Mouse (Mus musculus): ENCODE measurements at regions not wholly inside any gene's neighbourhood (a gene's known extent, or its start where the extent isn't known, plus 50 kb on each side); places are given as distances from the start of the nearest gene placed in this dataset.
A peak's percentile ranks its signal among the peaks of the same experiment; 100 is the strongest.

GRCm38 (mm10) chr16:73435726-73436125 is 975.9 kb downstream of the Robo2 start:
- no peak for DNase-seq (ENCODE audit: low spot score in 2 of 2)

- no peak for DNase-seq (ENCODE audit: low spot score in 2 of 2)
Measured at GRCm38 (mm10) chr16:73424851-73425250, 986.8 kb downstream of the Robo2 start.

GRCm38 (mm10) chr16:73424311-73424710 is 987.3 kb downstream of the Robo2 start:
- no peak for DNase-seq (ENCODE audit: low spot score in 2 of 2)

DNA sequence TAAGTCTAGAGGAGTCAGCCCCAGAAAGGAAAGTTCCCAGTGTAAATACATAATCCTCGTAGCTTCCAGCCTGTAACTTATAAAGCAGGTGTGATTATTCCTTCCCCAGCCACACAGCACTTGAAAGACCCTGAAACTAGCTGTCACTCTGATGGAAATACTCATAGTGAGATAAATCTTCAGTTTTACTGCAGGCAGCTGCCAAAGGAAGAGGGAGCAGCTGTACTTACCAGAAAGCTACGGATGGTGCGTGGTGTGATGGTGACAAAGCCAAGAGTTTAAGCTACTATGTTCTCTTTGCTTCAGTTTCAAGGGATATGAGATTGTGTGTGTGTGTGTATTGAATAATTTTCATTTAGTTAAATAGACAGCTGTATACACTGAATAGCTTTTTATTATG is 1007.1 kb downstream of the Robo2 start:
- peak in 1 of 2 experiments; percentile 6 for DNase-seq (ENCODE audit: low spot score in 2 of 2)

DNA sequence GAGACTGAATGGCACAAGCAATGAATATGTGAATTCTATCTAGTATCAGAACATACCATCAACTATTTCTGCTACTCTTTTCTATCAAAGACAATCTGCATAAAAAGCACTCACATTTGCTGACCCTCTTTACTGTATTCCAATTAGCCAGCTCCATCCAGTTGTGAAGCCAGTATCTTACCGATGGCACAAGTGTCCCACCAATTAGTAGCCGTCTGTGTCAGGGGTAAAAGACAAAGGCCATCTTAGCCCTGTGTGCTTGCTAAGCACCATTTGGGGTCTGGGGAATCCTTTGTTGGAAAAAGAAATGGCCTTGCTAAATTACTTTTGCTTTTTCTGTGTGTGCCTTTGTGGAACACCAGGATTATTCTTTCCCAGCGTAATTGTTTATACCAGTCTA is 1007.5 kb downstream of the Robo2 start:
- no peak for DNase-seq (ENCODE audit: low spot score in 2 of 2)

- DNase-seq (ENCODE audit: low spot score in 2 of 2): no peak
Measured at GRCm38 (mm10) chr16:73379056-73379455, 1032.6 kb downstream of the Robo2 start.

DNA sequence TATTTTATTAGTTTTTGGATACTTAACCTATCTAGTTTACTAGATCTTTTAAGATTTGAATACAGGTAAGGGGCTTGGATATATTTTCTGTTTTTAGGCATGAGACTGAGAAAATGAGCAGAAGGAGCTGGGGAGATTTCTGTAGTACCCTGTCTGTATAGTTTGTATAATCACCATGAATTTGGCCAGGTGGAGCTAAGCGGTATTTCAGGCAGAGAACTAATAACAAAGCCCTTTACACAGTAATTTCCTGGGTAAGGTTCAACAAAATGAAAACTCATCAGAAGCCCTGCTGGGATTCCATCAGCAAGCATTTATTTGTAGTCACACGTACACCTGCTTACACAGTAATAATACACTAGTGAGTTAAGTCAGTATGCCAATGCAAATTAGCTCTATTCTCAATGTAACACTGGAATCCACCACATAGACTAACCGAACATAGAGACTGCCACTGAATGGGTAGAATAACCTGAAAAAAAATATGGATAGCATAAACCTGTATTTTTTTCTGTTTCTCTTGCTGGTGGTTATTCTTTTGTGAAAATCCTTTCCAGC is 1036.9 kb downstream of the Robo2 start:
- DNase-seq (ENCODE audit: low spot score in 2 of 2): no peak

GRCm38 (mm10) chr16:73368607-73369233 is 1042.9 kb downstream of the Robo2 start:
- DNase-seq (ENCODE audit: low spot score in 2 of 2): peak in 1 of 2 experiments; percentile 2

DNA sequence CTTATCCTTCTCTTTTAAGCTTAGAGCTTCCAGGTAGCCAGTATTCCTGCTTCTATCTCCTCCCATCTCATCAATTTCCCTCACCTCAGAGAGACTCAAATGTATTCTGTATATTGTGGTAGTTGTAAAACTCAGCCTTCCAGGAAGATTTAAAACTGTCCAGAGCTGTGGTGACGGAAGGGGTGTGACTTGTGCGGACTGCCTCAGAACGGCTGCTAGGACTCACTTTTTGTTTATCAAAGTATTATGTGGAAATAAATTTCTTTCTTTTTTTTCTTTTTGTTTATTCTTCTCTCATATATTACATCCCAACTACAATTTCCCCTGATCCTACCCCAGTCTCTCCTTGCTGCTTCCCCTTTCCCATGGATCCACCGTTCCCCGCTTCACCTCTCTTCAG is 1043.7 kb downstream of the Robo2 start:
- DNase-seq (ENCODE audit: low spot score in 2 of 2): peak in 1 of 2 experiments; percentile 5

DNA sequence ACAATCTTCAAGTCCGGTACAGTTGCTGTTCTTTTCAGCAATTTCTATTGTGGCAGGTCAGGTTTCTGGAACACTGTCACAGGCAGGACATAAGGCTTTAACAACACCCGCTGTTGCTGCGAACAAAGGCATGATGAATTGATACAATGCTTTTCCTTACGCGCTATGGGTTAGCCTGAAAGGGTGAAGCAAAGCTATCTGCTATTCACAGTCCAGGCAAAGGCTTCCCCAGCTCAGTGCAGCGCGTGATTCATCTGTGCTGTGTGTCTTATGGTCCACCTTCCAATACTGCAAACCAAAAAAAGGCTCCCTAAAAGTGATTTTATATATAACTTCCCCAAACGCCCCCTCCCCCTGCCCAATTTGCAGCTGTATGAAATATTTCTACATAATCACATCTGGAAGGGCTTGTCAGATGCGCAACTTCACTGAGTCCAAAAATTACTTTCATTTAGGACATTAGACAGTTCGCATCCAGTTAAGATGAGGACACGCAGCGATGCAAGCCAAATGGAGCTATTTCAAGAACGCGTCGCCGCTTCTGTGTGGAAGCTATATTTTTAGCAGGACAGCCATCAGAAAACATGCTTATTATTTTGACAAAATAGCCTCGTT is 1044.3 kb downstream of the Robo2 start:
- peak; percentile 19 to 52 for DNase-seq (ENCODE audit: low spot score in 2 of 2)

GRCm38 (mm10) chr16:73350698-73351097 is 1042.6 kb downstream of the Robo1 start:
- no peak for DNase-seq (ENCODE audit: low spot score in 2 of 2)

DNA sequence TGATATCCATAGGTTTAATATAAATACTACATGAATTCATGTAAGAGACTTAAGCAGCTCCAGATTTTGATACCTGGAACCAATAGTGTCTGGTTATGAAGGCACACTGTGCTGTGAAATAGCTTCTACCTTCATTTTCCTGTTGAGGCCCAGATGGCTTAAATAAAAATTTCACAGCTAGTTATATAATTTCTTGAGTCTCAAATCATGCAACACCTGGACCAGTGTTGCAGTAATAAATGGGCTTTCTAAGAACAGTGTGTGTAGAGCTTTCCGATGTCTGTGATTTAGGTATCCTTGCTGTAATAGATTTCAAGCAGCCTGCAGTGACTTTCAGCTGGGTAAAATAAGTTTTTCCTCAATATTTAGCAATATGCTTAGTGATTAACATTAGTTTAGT is 1035.8 kb downstream of the Robo1 start:
- no peak for DNase-seq (ENCODE audit: low spot score in 2 of 2)

DNA sequence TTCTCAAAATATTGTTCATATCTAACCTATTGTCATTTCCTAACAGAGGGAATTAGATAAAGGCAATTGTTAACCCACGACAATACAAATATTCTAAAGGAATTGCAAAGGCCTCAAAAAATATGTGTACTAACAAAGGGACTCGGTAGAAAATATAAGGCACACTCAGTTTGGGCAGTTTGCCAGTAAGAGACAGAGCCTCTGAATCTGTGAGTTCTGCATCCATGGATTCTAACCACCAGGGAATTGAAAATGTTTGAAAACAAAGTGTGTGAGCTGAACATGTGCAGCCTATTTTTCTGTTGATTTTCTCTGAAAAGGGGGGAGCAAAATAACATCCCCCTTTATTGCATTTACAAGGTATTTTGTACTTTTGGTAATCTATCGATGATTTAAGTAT is 1035.4 kb downstream of the Robo1 start:
- DNase-seq (ENCODE audit: low spot score in 2 of 2): no peak

DNA sequence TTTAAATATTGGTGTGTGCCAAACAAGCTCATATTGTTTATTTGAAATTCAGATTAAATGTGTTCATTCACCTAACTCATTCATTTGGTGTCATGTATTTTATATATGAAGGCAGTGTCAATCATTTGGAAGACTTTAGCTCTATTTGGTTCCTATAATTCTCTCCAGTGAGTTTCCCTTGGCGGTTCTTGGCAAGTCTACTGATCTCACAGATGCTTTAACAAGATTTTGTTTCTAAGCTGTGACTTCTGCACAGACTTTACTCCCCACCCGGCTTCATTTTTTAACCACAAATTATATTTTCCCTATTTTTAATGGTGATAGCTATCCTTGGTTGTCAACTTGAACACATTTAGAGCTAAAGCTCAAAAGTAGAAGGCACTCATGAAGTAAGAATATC is 1009.5 kb downstream of the Robo1 start:
- peak in 1 of 2 experiments; percentile 17 for DNase-seq (ENCODE audit: low spot score in 2 of 2)

- no peak for DNase-seq (ENCODE audit: low spot score in 2 of 2)
Measured at GRCm38 (mm10) chr16:73310096-73310495, 1002.0 kb downstream of the Robo1 start.

- DNase-seq (ENCODE audit: low spot score in 2 of 2): no peak
Measured at GRCm38 (mm10) chr16:73279951-73280350, 971.8 kb downstream of the Robo1 start.

- no peak for DNase-seq (ENCODE audit: low spot score in 2 of 2)
Measured at GRCm38 (mm10) chr16:73259691-73260090, 951.6 kb downstream of the Robo1 start.

- DNase-seq (ENCODE audit: low spot score in 2 of 2): no peak
Measured at GRCm38 (mm10) chr16:73259283-73259682, 951.2 kb downstream of the Robo1 start.

- DNase-seq (ENCODE audit: low spot score in 2 of 2): no peak
Measured at GRCm38 (mm10) chr16:73245073-73245590, 937.0 kb downstream of the Robo1 start.

DNA sequence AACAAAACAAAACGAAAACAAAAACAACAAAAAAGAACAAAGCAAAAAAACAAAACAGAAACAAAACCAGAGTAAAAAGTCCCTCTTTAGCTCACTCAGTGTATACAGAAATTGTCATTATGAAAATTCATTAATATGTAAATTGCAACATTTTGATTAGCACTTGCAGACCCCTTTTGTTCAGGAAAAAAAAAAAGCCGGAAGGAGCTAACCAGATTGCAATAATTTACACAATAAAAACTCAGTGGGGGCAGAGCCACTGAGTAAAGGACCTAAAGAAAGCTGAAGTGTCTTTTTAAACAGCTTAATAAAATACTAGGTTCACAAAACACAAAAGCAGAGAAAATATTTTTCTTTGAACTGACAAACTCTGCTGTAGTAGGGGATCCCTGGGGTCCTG is 922.5 kb downstream of the Robo1 start:
- no peak for DNase-seq (ENCODE audit: low spot score in 2 of 2)

DNA sequence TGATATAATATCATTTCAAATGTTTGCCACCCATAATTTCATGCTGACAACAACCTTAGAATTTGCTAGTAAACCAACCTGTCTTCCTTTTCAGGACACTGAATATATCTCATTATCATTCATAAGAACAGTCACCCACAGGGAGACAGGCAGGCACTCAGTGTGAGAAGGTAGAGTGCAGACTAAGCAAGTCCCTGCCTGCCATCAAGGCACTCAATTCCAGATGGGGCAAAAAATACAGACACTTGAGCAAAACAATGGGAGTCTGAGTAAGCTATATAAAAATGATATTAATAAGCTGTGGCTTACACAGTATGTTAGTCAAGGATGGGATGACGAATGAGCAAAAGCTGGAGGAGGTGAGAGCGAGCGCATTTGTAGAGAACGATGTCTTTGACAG is 909.4 kb downstream of the Robo1 start:
- no peak for DNase-seq (ENCODE audit: low spot score in 2 of 2)

- DNase-seq (ENCODE audit: low spot score in 2 of 2): no peak
Measured at GRCm38 (mm10) chr16:73203542-73203941, 895.4 kb downstream of the Robo1 start.

DNA sequence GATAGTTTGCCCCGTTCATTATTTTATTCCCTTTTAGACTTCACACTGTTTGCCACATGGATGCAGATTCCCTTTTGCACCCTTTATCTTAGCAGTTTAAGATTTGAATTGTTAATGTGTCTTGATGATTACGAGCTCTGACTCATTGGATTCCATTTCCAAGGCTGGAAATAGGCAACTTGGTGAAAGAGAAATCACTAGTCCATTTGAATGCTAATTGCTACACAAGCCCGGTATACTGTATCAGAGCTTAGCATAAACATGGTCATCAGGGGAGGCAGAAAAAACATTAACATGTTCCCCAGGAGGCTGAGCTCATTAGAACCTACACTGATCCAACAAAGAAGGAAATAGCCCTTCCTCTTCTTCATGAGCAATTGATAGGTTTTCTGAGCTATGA is 892.9 kb downstream of the Robo1 start:
- DNase-seq (ENCODE audit: low spot score in 2 of 2): no peak

Measured in frontal cortex, postnatal 36 days (tissue).